Mouse (Mus musculus) testis, postnatal 10 days (tissue): ENCODE measurements around the gene Gpsm3.

Source experiments
- DNase-seq: peaks from one replicate; pipeline ENCODE4 v3.0.0; 2021; ENCODE audit warnings: low spot score

The Gpsm3 gene

DNA sequence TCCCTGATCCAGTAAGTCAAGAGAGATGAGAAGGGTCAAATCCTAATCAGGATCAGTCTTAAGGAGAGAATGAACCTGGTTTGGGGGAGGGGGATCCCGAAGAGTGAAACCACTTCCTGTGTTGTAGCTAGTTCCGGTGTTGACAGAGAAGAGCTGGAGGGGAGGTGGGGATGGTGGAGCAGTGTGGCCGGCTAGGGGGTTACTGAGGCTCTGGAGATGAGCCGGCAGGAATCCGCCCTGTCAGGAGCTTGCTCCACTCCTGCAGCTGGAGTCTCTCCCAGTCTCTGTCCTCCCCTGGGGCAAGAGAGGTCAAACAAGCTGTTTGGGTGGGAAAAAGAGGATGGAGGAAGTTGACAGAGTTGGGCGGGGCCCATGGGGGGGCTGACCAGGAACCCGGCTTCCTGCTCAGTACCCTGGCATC, at the start of gene Gpsm3:
Gene Gpsm3 (plus strand): TSS at position 126 of the 421 bp plus-strand sequence.
- DNase-seq: peak; percentile 80

DNA sequence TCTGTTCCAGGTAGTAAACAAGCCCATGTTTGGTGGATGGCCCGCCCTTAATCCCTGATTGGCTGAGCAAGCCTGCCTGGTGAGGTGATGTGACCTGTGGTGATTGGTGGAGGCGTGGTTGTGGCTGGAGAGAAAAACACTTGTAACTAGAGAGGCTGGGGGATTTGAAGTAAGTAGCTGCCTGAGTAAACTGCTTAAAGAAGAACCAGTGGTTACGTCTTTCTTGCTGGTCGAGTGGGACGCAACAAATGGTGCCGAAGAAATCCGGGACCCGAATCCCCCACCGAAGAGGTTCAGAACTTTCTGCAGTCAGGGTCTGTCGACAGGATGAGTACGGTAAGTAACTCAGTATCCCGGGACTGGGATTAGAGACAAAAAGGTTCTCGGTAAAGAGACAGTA, 46.0 kb upstream of the Gpsm3 start:
- peak; percentile 28 for DNase-seq

DNA sequence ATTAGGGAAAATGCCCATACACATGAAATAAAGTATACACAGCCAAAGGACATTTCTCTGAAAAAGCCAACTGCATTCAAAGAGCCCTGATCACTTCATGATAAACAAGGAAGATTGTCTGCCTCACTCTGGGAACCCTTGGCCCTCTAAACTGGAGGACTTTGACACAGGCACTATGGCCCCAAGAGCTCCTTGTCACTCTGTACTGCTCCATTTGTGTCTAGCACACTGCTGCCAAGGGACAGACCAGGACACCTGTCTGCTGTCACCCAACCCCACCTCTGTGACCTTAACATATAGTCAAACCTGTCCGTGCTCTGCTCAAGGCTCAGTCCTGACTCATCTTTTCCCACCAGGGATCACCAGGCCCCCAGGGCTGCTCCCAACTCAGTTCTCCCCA, 42.8 kb upstream of the Gpsm3 start:
- no peak for DNase-seq

DNA sequence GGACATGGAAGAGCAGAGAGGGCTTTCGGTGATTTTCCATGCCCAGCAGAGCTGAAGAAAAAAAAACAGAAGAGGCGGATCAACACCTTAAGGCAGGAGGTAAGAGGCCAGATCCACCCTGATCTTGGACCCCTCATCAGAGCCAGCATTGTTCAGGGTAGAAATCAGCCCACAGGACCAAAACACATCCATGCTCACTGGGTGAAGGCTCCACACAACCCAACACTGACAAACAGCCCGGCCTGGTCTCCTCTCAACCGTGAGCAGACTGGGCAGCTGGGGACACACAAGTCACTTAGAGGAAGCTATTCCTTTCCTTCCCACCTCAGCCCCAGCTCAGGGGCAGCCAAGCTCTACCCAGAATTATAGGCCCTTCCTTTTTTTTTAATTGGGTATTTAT, 42.0 kb upstream of the Gpsm3 start:
- peak; percentile 16 for DNase-seq

DNA sequence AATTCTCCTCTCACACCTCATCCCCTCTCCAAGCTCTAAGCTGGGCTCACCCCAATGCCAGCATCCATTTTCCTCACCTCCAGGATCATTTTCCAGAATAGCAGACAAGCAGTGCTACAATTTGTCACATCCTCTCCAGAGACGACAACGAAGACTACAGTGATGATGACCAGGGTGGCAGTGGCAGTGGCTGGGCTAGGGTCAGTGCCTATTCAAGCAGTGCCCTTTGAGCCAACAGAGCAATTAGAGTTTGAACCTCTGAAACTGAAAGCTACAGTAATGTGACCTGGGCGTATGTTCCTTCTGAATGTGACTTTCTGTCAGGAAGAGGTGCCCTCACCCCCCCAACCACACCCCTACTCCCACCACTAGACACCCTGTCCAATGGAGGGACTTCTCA, 40.5 kb upstream of the Gpsm3 start:
- no peak for DNase-seq

DNA sequence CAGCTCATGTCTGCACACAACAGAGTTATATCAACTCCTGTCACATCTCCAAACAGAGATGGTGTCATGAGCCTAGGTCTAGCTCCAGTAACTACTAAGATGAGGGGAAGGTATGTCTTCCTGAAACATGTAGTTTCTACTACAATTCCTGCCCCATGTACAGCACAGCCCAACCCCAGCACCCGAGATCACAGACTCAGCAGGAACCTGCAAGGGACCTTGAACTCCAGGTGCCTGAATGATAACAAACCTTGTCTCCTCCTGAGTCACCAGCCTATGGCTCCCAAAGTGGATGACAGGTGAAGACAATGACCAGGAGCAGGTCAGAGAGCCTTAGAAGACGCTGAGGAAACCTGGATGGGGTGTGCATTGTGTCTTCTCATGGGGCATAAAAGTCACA, 39.8 kb upstream of the Gpsm3 start:
- DNase-seq: no peak

DNA sequence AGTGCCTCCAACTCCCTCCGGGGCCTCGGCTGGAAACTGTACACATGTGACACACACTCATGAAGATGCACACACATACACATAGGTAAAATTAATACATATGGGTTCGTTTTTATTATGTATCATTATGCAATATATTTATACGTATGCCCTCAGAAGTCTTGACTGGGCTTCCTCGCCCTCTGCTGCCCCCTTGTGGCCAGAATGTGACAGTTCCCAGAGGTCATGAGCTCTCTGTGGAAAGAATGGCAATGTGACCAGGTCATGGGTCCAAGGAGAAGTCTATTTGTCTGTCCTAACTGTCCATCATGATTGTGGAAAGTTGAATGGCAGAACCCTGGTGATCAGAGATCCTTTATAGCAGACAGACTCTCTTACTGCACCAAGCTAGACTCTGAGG, 34.1 kb upstream of the Gpsm3 start:
- DNase-seq: peak; percentile 91

DNA sequence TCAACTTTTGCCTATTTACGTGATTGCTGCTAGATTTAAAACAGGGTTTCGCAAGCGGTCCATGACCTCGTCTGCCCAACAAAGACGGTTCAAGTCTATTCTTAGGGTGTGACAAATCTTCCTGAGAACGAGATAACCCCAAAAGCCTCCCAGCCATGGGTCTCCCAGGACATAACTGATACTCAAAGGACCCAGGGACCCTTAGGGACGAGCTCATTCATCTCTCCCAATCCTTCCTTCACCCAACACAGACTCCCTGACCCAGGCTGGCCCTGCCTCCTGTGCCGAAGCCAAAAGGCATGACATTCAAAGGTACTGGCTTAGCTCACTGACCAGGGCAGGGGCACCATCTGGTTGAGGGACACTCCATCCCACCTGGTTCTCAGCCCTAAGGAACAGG, 33.2 kb upstream of the Gpsm3 start:
- no peak for DNase-seq

DNA sequence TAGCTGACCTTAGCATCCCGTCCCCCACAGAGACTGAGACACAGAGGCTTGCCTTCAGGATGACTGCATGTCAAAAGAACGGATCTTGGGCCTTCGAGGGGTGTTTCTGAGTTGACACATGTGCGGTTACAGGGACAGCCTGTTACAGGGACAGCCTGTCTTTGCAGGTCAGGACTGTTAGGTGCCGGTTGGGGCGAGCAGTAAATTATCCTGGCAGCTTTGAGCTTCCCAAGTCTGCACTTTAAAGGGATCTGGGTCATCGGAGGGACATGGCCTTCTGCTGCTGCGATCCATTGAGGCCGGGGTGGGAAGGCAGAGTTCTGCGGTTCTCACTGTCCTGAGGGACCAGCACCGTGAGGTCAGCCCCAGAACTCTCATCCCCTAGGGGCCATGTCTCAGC, 32.2 kb upstream of the Gpsm3 start:
- no peak for DNase-seq

DNA sequence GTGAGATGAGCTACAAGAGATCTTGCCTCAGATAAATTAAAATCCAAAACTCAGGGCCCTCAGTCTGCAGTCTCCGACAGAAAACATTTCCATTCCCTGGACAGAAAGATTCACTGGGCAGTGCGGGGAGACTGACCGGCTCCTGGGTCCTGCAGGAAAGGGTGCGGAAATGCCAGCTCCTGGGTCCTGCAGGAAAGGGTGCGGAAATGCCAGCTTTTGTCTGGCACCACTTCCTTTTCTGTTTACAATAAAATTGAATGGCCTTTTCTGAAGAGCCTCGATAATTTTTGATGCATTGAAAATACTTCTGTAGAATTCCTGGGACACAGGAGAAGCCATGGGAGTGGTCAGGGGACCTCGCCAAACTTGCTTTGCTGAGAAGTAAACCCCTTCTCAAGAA, 30.5 kb upstream of the Gpsm3 start:
- DNase-seq: no peak

DNA sequence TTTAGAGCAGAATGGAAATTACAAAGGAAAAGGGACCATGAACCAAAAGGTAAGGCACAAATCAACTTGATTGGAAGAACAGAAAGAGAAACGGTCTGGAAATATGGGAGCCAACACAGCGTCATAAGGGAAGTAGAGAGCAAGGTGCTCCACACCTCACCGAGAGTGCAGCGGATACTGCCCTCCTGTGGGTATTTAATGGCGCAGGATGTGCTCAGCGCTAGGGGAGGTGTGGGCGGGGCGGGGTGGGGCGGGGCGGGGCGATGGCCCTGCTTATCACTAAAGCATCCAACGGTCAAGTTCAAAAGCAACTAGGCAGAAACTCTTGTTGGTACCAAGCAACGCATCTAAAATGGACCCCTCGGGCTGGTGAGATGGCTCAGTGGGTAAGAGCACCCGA, 29.7 kb upstream of the Gpsm3 start:
- DNase-seq: no peak

DNA sequence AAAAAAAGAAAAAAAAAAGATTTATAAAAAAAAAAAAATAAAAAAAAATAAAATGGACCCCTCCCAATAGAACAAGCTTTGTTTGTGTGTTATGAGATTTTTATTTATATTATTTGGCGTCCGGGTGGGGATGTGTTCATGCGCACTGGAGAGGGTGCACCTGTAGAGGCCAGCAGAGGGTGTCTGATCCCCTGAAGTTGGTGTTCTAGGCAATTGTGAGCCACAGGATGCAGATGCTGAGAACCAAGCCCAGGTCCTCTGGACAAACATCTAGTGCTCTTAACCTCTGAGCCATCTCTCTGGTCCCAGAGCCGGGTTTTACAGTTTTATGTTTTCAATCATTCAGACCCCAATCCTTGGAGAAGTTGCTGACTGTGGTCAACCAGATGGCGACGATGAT, 29.2 kb upstream of the Gpsm3 start:
- DNase-seq: no peak

DNA sequence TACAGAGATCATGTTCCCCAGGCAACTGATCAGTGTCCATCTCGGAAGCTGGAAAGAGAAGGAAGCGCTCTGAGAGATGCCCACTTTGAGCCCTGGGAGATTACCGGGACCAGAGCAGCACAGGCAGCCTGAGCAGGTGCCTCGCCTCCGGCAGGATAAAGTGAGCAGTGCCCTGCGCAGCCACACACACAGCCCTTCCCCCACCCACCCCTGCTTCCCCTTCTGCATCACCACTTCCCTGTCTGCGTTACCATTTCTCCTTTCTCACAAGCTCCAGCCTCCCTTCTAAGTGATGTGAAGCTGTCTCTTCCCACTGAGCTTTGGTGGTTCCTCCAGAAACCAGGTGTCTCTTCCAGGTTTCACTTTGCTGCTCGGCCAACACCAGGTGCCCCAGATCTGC, 28.4 kb upstream of the Gpsm3 start:
- DNase-seq: no peak

DNA sequence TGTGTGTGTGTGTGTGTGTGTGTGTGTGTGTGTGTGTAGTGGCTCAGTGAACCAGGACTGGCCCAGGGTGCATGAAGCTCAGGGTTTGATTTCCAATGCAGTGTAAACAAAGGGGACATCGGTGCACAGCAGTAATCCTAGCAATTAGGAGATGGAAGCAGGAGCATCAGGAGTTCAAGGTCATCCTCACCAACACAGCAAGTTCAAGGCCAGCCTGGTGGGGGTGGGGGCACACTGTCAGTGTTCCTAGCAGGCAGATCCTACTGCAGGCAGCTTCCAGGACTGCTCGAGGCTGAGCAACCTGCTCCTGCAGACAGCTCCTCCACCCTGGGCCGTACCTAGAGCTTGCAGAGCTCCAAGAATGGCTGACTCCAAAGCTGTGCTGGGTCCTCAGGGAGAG, 27.0 kb upstream of the Gpsm3 start:
- no peak for DNase-seq

DNA sequence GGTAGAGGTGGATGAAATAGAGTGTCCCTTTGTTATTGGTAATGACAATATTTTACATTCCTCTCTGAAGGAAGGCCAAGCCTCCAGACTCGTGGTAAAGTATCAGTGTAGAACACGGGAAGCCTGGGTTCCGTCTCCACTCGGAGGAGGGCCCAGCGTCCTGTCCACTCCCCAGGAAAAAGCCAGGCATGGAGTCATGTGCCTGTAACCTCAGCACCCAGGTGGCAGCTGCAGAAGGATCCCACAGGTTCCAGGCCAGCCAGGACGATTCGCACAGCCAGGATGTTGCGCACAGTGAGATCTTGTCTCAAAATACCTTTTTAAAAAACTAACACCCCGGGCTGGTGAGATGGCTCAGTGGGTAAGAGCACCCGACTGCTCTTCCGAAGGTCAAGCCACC, 26.3 kb upstream of the Gpsm3 start:
- DNase-seq: no peak

DNA sequence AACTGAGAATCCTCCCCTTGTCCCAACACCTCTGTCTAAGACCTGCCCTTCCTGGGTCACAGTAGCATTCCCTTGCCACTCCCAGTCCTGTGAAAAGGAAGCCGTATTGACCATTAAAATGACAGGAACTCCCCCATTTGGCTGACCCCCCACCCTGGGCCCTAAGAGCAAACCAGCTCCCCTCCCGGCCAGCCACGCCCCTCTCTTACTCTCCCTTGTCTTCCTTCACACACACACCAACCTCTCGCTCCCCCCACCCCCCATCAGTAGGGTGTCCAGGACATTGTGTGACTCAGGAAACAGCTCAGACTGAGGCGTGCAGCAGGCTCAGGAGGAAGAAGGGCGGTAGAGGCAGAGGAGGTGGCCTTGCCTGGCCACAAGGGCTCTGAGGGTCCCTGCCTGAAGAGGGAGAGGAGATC, 25.6 kb upstream of the Gpsm3 start, which contains the start of gene Notch4:
Gene Notch4 (plus strand): TSS at position 266 of the 419 bp plus-strand sequence.
- no peak for DNase-seq

DNA sequence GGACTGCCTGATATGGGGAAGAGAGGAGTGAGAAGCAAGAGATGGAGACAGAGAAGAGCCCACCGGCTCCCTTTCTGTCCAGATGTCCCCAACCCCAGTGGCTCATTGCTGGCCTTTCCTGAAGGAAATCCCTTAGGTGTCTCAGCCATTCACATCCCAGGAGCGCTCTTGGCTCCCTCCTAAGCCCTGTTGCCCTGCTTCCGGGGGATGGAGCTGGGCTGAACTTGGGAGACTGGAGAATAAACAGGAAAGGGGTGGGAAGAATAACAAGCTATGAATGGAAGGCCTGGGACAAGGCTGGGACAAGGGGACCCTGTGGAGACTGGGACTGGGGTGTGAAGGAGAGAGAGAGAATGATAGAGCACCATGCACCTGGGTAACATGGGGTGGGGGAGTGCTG, 24.8 kb upstream of the Gpsm3 start:
- DNase-seq: no peak

DNA sequence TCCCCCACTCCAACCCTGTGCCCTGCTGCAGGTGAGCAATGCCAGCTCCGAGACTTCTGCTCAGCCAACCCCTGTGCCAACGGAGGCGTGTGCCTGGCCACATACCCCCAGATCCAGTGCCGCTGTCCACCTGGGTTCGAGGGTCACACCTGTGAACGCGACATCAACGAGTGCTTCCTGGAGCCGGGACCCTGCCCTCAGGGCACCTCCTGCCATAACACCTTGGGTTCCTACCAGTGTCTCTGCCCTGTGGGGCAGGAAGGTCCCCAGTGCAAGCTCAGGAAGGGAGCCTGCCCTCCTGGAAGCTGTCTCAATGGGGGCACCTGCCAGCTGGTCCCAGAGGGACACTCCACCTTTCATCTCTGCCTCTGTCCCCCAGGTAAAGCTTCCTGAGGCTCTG, 22.3 kb upstream of the Gpsm3 start:
- DNase-seq: peak; percentile 40

DNA sequence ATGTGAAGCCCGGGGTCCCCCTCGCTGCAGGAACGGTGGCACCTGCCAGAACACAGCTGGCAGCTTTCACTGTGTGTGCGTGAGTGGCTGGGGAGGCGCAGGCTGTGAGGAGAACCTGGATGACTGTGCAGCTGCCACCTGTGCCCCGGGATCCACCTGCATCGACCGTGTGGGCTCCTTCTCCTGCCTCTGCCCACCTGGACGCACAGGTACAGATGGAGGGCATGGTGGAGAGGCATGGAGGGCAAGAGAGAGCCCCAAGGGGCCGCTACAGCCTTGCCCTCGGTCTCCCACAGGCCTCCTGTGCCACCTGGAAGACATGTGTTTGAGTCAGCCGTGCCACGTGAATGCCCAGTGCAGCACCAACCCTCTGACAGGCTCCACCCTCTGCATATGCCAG, 21.2 kb upstream of the Gpsm3 start:
- DNase-seq: no peak

DNA sequence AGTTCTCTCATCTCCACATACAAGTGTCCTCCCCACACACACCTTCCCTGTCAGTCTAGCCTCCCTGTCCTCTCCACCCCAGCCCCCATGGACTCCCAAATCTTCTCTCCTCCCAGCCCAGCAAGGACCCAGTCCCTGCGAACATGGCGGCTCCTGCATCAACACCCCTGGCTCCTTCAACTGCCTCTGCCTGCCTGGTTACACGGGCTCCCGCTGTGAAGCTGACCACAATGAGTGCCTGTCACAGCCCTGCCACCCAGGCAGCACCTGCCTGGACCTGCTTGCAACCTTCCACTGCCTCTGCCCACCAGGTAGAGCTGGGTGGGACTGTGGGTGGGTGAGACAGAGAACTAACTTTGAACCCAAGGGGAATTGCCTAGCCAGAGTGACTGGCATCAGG, 19.7 kb upstream of the Gpsm3 start:
- DNase-seq: no peak

DNA sequence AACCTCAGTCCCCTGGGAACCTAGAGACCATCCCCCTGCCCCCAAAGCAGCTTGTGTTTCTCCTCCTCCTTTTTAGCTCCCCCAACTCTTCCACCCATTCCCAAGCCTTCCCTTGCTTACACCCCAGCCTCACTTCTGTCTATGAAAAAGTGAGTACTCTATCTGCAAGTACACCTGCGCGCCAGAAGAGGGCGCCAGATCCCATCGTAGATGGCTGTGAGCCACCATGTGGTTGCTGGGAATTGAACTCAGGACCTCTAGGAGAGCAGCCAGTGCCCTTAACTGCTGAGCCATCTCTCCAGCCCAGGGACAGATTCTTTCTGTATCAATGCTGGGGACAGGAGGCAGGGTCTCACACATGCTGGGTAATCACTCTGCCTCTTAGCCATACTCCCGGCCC, 17.7 kb upstream of the Gpsm3 start:
- peak; percentile 40 for DNase-seq

DNA sequence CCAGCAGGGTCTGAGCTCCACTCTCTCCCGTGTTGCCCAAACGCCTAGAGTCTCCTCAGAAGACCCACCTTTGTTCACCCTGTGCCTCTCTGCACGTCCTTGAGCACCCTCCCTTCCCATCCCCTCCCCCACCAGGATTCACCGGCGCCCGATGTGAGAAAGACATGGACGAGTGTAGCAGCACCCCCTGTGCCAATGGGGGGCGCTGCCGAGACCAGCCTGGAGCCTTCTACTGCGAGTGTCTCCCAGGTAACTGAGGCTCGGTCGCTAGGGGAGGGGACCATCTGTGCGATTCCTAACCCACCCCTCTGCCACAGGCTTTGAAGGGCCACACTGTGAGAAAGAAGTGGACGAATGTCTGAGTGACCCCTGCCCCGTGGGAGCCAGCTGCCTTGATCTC, 17.2 kb upstream of the Gpsm3 start:
- peak; percentile 69 for DNase-seq

DNA sequence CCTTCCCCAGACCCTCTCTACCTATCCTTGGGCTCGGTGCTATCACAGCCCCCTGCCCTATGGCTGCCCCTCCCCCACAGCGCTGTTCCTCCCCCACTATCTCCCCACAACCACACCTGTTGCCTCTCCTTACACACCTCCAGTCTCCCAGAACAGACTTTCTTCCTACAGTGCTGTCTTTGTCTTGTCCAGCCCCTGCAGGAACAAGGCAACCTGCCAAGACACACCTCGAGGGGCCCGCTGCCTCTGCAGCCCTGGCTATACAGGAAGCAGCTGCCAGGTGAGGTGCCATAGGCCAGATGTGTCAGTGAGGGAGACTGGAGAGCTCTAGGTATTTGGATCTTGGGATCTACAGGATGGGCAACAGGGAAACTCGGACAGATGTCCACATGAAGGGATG, 13.0 kb upstream of the Gpsm3 start:
- DNase-seq: no peak

DNA sequence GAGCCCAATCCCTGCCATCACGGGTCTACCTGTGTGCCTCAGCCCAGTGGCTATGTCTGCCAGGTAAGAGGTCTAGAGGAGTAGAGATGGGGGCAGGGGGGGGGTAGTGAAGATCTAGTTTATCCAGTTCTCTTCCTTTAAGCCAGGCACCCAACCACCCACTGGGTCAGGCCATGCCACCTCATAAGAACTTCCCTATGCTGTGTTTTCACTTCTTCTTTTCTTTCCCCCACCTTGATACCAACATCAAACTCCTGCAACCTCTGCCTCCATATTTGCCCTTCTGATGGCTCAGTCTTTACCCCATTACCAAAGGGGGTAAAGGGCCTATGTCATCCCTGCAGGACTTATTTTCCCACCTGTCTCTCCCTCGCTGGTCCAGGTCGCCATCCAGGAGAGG, 11.5 kb upstream of the Gpsm3 start:
- DNase-seq: no peak

DNA sequence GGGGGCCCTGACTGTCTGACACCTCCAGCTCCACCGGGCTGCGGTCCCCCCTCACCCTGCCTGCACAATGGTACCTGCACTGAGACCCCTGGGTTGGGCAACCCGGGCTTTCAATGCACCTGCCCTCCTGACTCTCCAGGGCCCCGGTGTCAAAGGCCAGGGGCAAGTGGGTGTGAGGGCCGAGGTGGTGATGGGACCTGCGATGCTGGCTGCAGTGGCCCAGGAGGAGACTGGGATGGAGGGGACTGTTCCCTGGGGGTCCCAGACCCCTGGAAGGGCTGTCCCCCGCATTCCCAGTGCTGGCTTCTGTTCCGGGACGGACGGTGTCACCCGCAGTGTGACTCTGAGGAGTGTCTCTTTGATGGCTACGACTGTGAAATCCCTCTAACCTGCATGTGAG, 7.1 kb upstream of the Gpsm3 start:
- no peak for DNase-seq
